Comparison of ENCODE assay signal across 8 mouse cellular contexts in the genomic region with DNA sequence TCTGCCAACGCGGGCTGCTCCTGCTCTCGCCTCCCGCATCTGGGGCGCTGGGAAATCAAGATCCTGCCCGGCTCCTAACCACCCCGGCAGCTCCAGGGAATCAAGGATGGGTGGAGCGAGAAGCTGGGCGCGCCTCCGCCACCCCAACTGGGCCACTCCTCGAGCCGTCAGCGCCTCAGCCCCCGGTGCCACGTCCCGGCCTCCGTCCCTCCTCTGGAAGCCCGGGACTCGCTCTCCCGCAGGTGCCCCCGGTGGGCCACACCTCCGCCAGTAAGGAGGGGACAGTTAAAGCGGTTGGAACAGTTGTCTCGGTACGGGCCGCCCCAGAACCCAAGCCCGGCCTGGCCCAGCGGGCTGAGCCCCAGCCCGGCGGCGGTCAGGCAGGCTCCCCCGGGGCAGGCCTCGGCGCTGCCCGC. TPM values are rescaled to one million over a fixed set of nuclear protein-coding genes. Genes with fewer than 3 reads are reported as not detected.
DNase-seq lines count a peak whose midpoint lies in the region; ATAC-seq and TF ChIP-seq lines count a peak whose summit lies in the region.

No protein-coding gene starts in this region.

- DNase-seq in 3134 (ENCODE audit: extremely low read depth, insufficient read length, low spot score) = peak; percentile 90
- DNase-seq in NIH3T3 (ENCODE audit: low read depth) = peak; percentile 86
- peak; percentile 79 to 83 for DNase-seq in heart, adult 9 months (ENCODE audit: low spot score in 2 of 2)
- peak; percentile 74 for DNase-seq in lung, embryonic 14.5 days
- DNase-seq in ovary, adult 18-20 months (ENCODE audit: low spot score) = peak; percentile 74
- DNase-seq in T-cell, adult 2 months (ENCODE audit: low spot score) = no peak

- TF ChIP-seq CTCF in lung, embryonic 14.5 days (IDR thresholded peaks at IDR 0.05; ENCODE audit: low read depth) = no peak

- H3K27ac ChIP-seq in embryonic facial prominence, embryonic 12.5 days = peak overlapping the region; percentile 97
- peak overlapping the region; percentile 99 for H3K27ac ChIP-seq in kidney, embryonic 16.5 days (ENCODE audit: low read length)
- peak overlapping the region; percentile 99 for H3K27ac ChIP-seq in lung, embryonic 14.5 days (ENCODE audit: low read depth)

- H3K4me1 ChIP-seq in embryonic facial prominence, embryonic 12.5 days = peaks cover 17% of the 10 kb centered on the region
- H3K4me1 ChIP-seq in kidney, embryonic 16.5 days (ENCODE audit: insufficient read depth, low read length) = peaks cover 32% of the 10 kb centered on the region
- peaks cover 9% of the 10 kb centered on the region for H3K4me1 ChIP-seq in lung, embryonic 14.5 days (ENCODE audit: insufficient read depth)

- WGBS in embryonic facial prominence, embryonic 12.5 days = under 1% methylated on average over 35 of the region's 36 CpGs
- 0% methylated on average over 35 of the region's 36 CpGs for WGBS in kidney, embryonic 16.5 days
- under 1% methylated on average over 36 of the region's 36 CpGs for WGBS in lung, embryonic 14.5 days

- H3K4me2 ChIP-seq in embryonic facial prominence, embryonic 12.5 days (replicated peaks) = peak overlapping the region; percentile 62
- H3K4me2 ChIP-seq in kidney, embryonic 16.5 days (replicated peaks; ENCODE audit: low read depth, low read length) = peak overlapping the region; percentile 80
- H3K4me2 ChIP-seq in lung, embryonic 14.5 days = peak overlapping the region; percentile 84

- no peaks in the 10 kb centered on the region for H3K27me3 ChIP-seq in embryonic facial prominence, embryonic 12.5 days
- no peaks in the 10 kb centered on the region for H3K27me3 ChIP-seq in kidney, embryonic 16.5 days (ENCODE audit: insufficient read depth, low read length)
- no peaks in the 10 kb centered on the region for H3K27me3 ChIP-seq in lung, embryonic 14.5 days (ENCODE audit: insufficient read depth, low read length)

- peak; percentile 73 for ATAC-seq in embryonic facial prominence, embryonic 12.5 days (ENCODE audit: insufficient number of reproducible peaks, insufficient read depth, low FRiP score, low TSS enrichment)
- peak; percentile 58 for ATAC-seq in kidney, embryonic 16.5 days (ENCODE audit: low FRiP score, low TSS enrichment)
- peak; percentile 75 for ATAC-seq in lung, embryonic 14.5 days (ENCODE audit: insufficient read depth)

- peak overlapping the region; percentile 70 for H3K4me3 ChIP-seq in embryonic facial prominence, embryonic 12.5 days
- peak overlapping the region; percentile 83 for H3K4me3 ChIP-seq in kidney, embryonic 16.5 days (ENCODE audit: low read length)
- peak overlapping the region; percentile 98 for H3K4me3 ChIP-seq in lung, embryonic 14.5 days (ENCODE audit: low read depth, low read length)

- peak overlapping the region; percentile 82 for H3K9ac ChIP-seq in embryonic facial prominence, embryonic 12.5 days
- H3K9ac ChIP-seq in kidney, embryonic 16.5 days (replicated peaks; ENCODE audit: low read length) = peak overlapping the region; percentile 86
- peak overlapping the region; percentile 96 for H3K9ac ChIP-seq in lung, embryonic 14.5 days

- H3K36me3 ChIP-seq in embryonic facial prominence, embryonic 12.5 days = no peaks in the 10 kb centered on the region
- no peaks in the 10 kb centered on the region for H3K36me3 ChIP-seq in kidney, embryonic 16.5 days (ENCODE audit: insufficient read depth, low read length)
- H3K36me3 ChIP-seq in lung, embryonic 14.5 days (ENCODE audit: insufficient read depth) = no peaks in the 10 kb centered on the region

- no peaks in the 10 kb centered on the region for H3K9me3 ChIP-seq in embryonic facial prominence, embryonic 12.5 days
- H3K9me3 ChIP-seq in kidney, embryonic 16.5 days (ENCODE audit: low read length) = no peaks in the 10 kb centered on the region
- H3K9me3 ChIP-seq in lung, embryonic 14.5 days (ENCODE audit: low read depth, low read length) = no peaks in the 10 kb centered on the region

RNA-seq across cellular contexts. Expression of a gene that starts 19.2 kb away (rescaled TPM):
- polyA plus RNA-seq in embryonic facial prominence, embryonic 12.5 days (2016; fragmentation: Nextera tagmentation; extraction: Ambion mirVana) = 78.6 and 82.0 TPM in 2 replicates
- 90.9 and 96.3 TPM in 2 replicates for polyA plus RNA-seq in kidney, embryonic 16.5 days (2015; fragmentation: Nextera tagmentation; extraction: Ambion mirVana)
- 63.1 and 67.6 TPM in 2 replicates for polyA plus RNA-seq in lung, embryonic 14.5 days (2014; fragmentation: Nextera tagmentation; extraction: Ambion mirVana)

RNA-seq across cellular contexts. Expression of a gene that starts 35.9 kb away (rescaled TPM):
- 0.08 and 0.19 TPM in 2 replicates for polyA plus RNA-seq in embryonic facial prominence, embryonic 12.5 days (2016; fragmentation: Nextera tagmentation; extraction: Ambion mirVana)
- 0.05 and 0.17 TPM in 2 replicates for polyA plus RNA-seq in kidney, embryonic 16.5 days (2015; fragmentation: Nextera tagmentation; extraction: Ambion mirVana)
- 0.07 and 0.11 TPM in 2 replicates for polyA plus RNA-seq in lung, embryonic 14.5 days (2014; fragmentation: Nextera tagmentation; extraction: Ambion mirVana)

RNA-seq across cellular contexts. Expression of a gene that starts 48.9 kb away (rescaled TPM):
- polyA plus RNA-seq in embryonic facial prominence, embryonic 12.5 days (2016; fragmentation: Nextera tagmentation; extraction: Ambion mirVana) = 915 and 939 TPM in 2 replicates
- polyA plus RNA-seq in kidney, embryonic 16.5 days (2015; fragmentation: Nextera tagmentation; extraction: Ambion mirVana) = 897 and 905 TPM in 2 replicates
- 1,103 and 1,167 TPM in 2 replicates for polyA plus RNA-seq in lung, embryonic 14.5 days (2014; fragmentation: Nextera tagmentation; extraction: Ambion mirVana)
